Mouse (Mus musculus) CH12.LX (cell line): ENCODE data around the gene Dhx9. TPM values are rescaled to one million over a fixed set of nuclear protein-coding genes. Genes with fewer than 3 reads are reported as not detected.
"Not testable (repeated sequence)": the region's sequence is repeated elsewhere in the genome, so short reads cannot be mapped to it uniquely, and the experiment has no call there.

Experiments
- DNase-seq: peaks from one replicate; pipeline ENCODE4 v3.0.0-alpha.2; 2013; ENCODE audit errors: extremely low read depth
- H3K27ac ChIP-seq: 2 replicates; pipeline ENCODE4 v1.5.1; 2012; ENCODE audit warnings: low read depth, mild to moderate bottlenecking, control low read depth, moderate library complexity; ENCODE audit not compliant: insufficient read depth
- H3K27me3 ChIP-seq: replicated peaks from 2 replicates; pipeline ENCODE3; 2012; ENCODE audit warnings: inconsistent platforms
- H3K36me3 ChIP-seq, 2 experiments: replicated peaks in 1 of 2; 2 replicates each; pipeline versions ENCODE3 to v1.6.1; 2012; ENCODE audit warnings: inconsistent platforms in 1 of 2, low read length in 1 of 2, mild to moderate bottlenecking in 1 of 2, mixed read lengths in 1 of 2, moderate library complexity in 1 of 2; ENCODE audit not compliant: control insufficient read depth in 1 of 2, insufficient read depth in 1 of 2
- H3K4me1 ChIP-seq, 2 experiments: 2 replicates each; pipeline ENCODE4 v1.6.1; 2012; ENCODE audit warnings: inconsistent platforms in 1 of 2, moderate library complexity in 1 of 2; ENCODE audit not compliant: insufficient read depth in 2 of 2, control insufficient read depth in 1 of 2
- H3K4me2 ChIP-seq: 2 replicates; pipeline ENCODE4 v1.6.1; 2012; ENCODE audit warnings: low read depth, mild to moderate bottlenecking, control low read depth; ENCODE audit not compliant: poor library complexity, insufficient read depth, severe bottlenecking
- H3K4me3 ChIP-seq, 3 experiments: fragments of 150-350 bp in 1 of 3; sonication (generic) in 1 of 3; replicated peaks in 1 of 3; 2 replicates each; pipeline versions ENCODE3 to v1.5.1; 2011 to 2012; ENCODE audit warnings: low read depth in 2 of 3, low read length in 2 of 3, mild to moderate bottlenecking in 2 of 3, moderate library complexity in 2 of 3, control low read depth in 1 of 3, improper control_type of control experiment in 1 of 3, inconsistent platforms in 1 of 3, mixed read lengths in 1 of 3; ENCODE audit not compliant: poor library complexity in 1 of 3
- H3K79me2 ChIP-seq: replicated peaks from 2 replicates; pipeline ENCODE4 v1.6.1; 2012; ENCODE audit warnings: mild to moderate bottlenecking, moderate library complexity; ENCODE audit not compliant: control insufficient read depth, poor library complexity, insufficient read depth, severe bottlenecking; ENCODE audit errors: extremely low read depth
- H3K9ac ChIP-seq: 2 replicates; pipeline ENCODE4 v1.6.1; 2012; ENCODE audit warnings: low read depth, mild to moderate bottlenecking, control low read depth, moderate library complexity; ENCODE audit not compliant: insufficient read depth
- H3K9me3 ChIP-seq: replicated peaks from 2 replicates; pipeline ENCODE3; 2012; ENCODE audit warnings: low read length, inconsistent platforms, mixed read lengths
- CHD1 ChIP-seq: IDR thresholded peaks from 2 replicates; pipeline ENCODE4 v1.6.1; 2012; ENCODE audit warnings: low read depth, low read length, improper control_type of control experiment, inconsistent platforms
- CHD2 ChIP-seq: IDR thresholded peaks from 2 replicates; pipeline ENCODE4 v1.6.1; 2011; ENCODE audit warnings: low read length, improper control_type of control experiment
- ELF1 ChIP-seq: IDR thresholded peaks from 2 replicates; pipeline ENCODE4 v1.6.1; 2014; ENCODE audit warnings: low read depth, mild to moderate bottlenecking, inconsistent platforms, low read length, improper control_type of control experiment
- ETS1 ChIP-seq: conservative IDR thresholded peaks from 2 replicates; pipeline ENCODE4 v1.6.1; 2012; ENCODE audit warnings: low read depth, mild to moderate bottlenecking, inconsistent platforms, low read length, improper control_type of control experiment, moderate library complexity
- HCFC1 ChIP-seq: IDR thresholded peaks from 2 replicates; pipeline ENCODE4 v1.6.1; 2012; ENCODE audit warnings: low read depth, mild to moderate bottlenecking, inconsistent platforms, low read length, improper control_type of control experiment
- JUN ChIP-seq: IDR thresholded peaks from 2 replicates; pipeline ENCODE4 v1.6.1; 2011; ENCODE audit warnings: low read depth, mild to moderate bottlenecking, low read length, improper control_type of control experiment, moderate library complexity; ENCODE audit not compliant: insufficient read depth
- JUND ChIP-seq: conservative IDR thresholded peaks from 2 replicates; pipeline ENCODE4 v1.6.1; 2011; ENCODE audit warnings: low read depth, low read length, improper control_type of control experiment
- KAT2A ChIP-seq: IDR thresholded peaks from 2 replicates; pipeline ENCODE4 v1.6.1; 2012; ENCODE audit warnings: low read length, improper control_type of control experiment, inconsistent platforms; ENCODE audit not compliant: insufficient replicate concordance
- MAFK ChIP-seq: IDR thresholded peaks from 2 replicates; pipeline ENCODE4 v1.6.1; 2011; ENCODE audit warnings: low read length, improper control_type of control experiment; ENCODE audit not compliant: insufficient replicate concordance
- MAZ ChIP-seq: IDR thresholded peaks from 2 replicates; pipeline ENCODE4 v1.6.1; 2012; ENCODE audit warnings: low read depth, mild to moderate bottlenecking, inconsistent platforms, low read length, improper control_type of control experiment, moderate library complexity
- MEF2A ChIP-seq: IDR thresholded peaks from 2 replicates; pipeline ENCODE4 v1.6.1; 2014; ENCODE audit warnings: low read depth, mild to moderate bottlenecking, inconsistent platforms, low read length, improper control_type of control experiment, borderline replicate concordance
- MXI1 ChIP-seq: IDR thresholded peaks from 2 replicates; pipeline ENCODE4 v1.6.1; 2011; ENCODE audit warnings: mild to moderate bottlenecking, low read depth, low read length, improper control_type of control experiment
- NELFE ChIP-seq: IDR thresholded peaks from 2 replicates; pipeline ENCODE4 v1.6.1; 2011; ENCODE audit warnings: low read depth, low read length, improper control_type of control experiment
- SIN3A ChIP-seq: IDR thresholded peaks from 2 replicates; pipeline ENCODE4 v1.6.1; 2012; ENCODE audit warnings: low read length, improper control_type of control experiment, inconsistent platforms
- SMC3 ChIP-seq: IDR thresholded peaks from 2 replicates; pipeline ENCODE4 v1.6.1; 2011; ENCODE audit warnings: low read depth, low read length, improper control_type of control experiment
- TBP ChIP-seq: conservative IDR thresholded peaks from 2 replicates; pipeline ENCODE4 v1.6.1; 2011; ENCODE audit warnings: low read depth, low read length, improper control_type of control experiment
- TCF12 ChIP-seq: IDR thresholded peaks from 2 replicates; pipeline ENCODE4 v1.6.1; 2014; ENCODE audit warnings: low read depth, mild to moderate bottlenecking, inconsistent platforms, low read length, improper control_type of control experiment
- USF1 ChIP-seq: IDR thresholded peaks from 2 replicates; pipeline ENCODE4 v1.6.1; 2014; ENCODE audit warnings: low read depth, mild to moderate bottlenecking, inconsistent platforms, low read length, improper control_type of control experiment
- ZKSCAN1 ChIP-seq: IDR thresholded peaks from 2 replicates; pipeline ENCODE4 v1.6.1; 2012; ENCODE audit warnings: low read depth, inconsistent platforms, low read length, improper control_type of control experiment, borderline replicate concordance
- dilution Hi-C: fragments of 300-500 bp; cut with MboI; formaldehyde crosslinking; loops from 2 replicates; pipeline ENCODE4 v1.14.3; 2020; ENCODE audit warnings: low sequenced_read_pairs; ENCODE audit not compliant: extremely low pct_unique_long_range_greater_than_20kb, extremely low pct_ligation_motif_present
- in situ Hi-C: fragments of 300-500 bp; cut with MboI; formaldehyde crosslinking; loops from 3 replicates; pipeline ENCODE4 v1.14.3; 2019; ENCODE audit warnings: low sequenced_read_pairs, low pct_ligation_motif_present, low pct_unique_long_range_greater_than_20kb, mixed read lengths
- polyA plus RNA-seq: library from polyadenylated mRNA; unstranded; fragments of >175 nt; gene quantifications from 2 replicates; pipeline ENCODE4 v1.2.1, GENCODE M21; 2012; ENCODE audit warnings: low read depth; ENCODE audit not compliant: insufficient read length
- total RNA-seq, 2 experiments: library from RNA; depleted of rRNA; stranded (reverse); fragments of 300-350 nt in 1 of 2; fragments of >200 nt in 1 of 2; gene quantifications; 2 replicates each; pipeline ENCODE4 v1.2.3; 2012 to 2014

The Dhx9 gene
- total and polyA plus RNA-seq, 3 experiments, result 55.4 to 233 (median 98.8) TPM

DNA sequence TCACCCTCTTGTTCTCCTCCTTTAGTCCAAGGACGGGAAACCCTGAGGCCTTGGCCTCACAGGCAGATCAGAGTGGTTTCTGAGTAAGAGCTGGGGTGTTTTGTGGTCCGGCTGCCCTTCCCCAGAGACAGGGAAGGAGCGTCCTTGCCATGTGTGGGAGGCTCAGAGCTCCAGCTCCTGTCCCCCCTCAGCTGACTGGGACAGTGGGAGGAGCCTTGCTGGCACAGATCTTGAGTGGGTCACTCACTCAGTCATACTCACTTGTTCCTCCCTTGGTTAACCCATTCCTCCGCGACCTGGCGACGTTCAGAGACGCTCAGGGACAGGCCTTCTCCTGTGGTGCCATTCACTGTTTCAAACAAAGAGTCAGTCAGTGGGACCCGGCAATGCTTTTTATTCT, 48.2 kb upstream of the Dhx9 start:
- in situ Hi-C loops, result no loop called here
- Histone ChIP-seq H3K4me1 (0 out of 4 replicates have a peak, but pooled peaks cover 0 to 4% of the 10 kb centered on the region in 2 experiments), H3K4me3 (no peak overlapping the region), H3K4me2 (no peak overlapping the region), H3K27me3 (no peaks in the 10 kb centered on the region), H3K27ac (no peak overlapping the region), H3K9me3 (no peaks in the 10 kb centered on the region), H3K79me2 (no peaks in the 10 kb centered on the region), H3K36me3 (no peaks in the 10 kb centered on the region), H3K9ac (no peak overlapping the region)
- no peak for TF ChIP-seq JUN
- no peak for TF ChIP-seq USF1
- TF ChIP-seq JUND, result no peak
- no peak for TF ChIP-seq ETS1
- no peak for TF ChIP-seq CHD1
- TF ChIP-seq MAFK, result no peak
- no peak for TF ChIP-seq ZKSCAN1
- TF ChIP-seq NELFE, result no peak
- no peak for TF ChIP-seq TCF12
- no peak for TF ChIP-seq TBP
- TF ChIP-seq KAT2A, result no peak
- TF ChIP-seq SMC3, result no peak
- no peak for TF ChIP-seq MAZ
- no peak for TF ChIP-seq MEF2A
- TF ChIP-seq ELF1, result no peak
- no peak for TF ChIP-seq MXI1
- no peak for TF ChIP-seq SIN3A
- no peak for TF ChIP-seq CHD2
- no peak for TF ChIP-seq HCFC1
- dilution Hi-C loops, result no loop called here
- DNase-seq, result no peak

GRCm38 (mm10) chr1:153532896-153533295, 45.4 kb upstream of the Dhx9 start:
- H3K36me3 ChIP-seq, H3K4me3 ChIP-seq, dilution Hi-C loops, H3K79me2 ChIP-seq, H3K4me1 ChIP-seq, DNase-seq, in situ Hi-C loops, H3K27ac ChIP-seq, H3K4me2 ChIP-seq, H3K9ac ChIP-seq, H3K27me3 ChIP-seq, H3K9me3 ChIP-seq: not testable (repeated sequence)
